Mouse (Mus musculus) liver, embryonic 15.5 days (tissue): ENCODE measurements around the gene Pacrg. TPM values are rescaled to one million over a fixed set of nuclear protein-coding genes. Genes with fewer than 3 reads are reported as not detected.

Source experiments
- ATAC-seq: fragments of 200-750 bp; cut with Nextera tagmentation; 2 replicates; pipeline ENCODE4 v1.8.0; 2017; ENCODE audit warnings: moderate number of reproducible peaks, mild to moderate bottlenecking, moderate library complexity; ENCODE audit not compliant: insufficient read depth
- H3K27ac ChIP-seq: fragments of 300-500 bp; sonication (generic); replicated peaks from 2 replicates; pipeline ENCODE4 v1.5.1; 2015; ENCODE audit warnings: mild to moderate bottlenecking, inconsistent platforms
- H3K27me3 ChIP-seq: fragments of 300-500 bp; sonication (generic); 2 replicates; pipeline ENCODE4 v1.6.1; 2015; ENCODE audit warnings: mild to moderate bottlenecking, inconsistent platforms
- H3K36me3 ChIP-seq: fragments of 300-500 bp; sonication (generic); replicated peaks from 2 replicates; pipeline ENCODE4 v1.6.1; 2015; ENCODE audit warnings: moderate library complexity, mild to moderate bottlenecking, inconsistent platforms
- H3K4me1 ChIP-seq: fragments of 300-500 bp; sonication (generic); replicated peaks from 2 replicates; pipeline ENCODE4 v1.6.1; 2015; ENCODE audit warnings: inconsistent platforms
- H3K4me2 ChIP-seq: fragments of 300-500 bp; sonication (generic); 2 replicates; pipeline ENCODE4 v1.6.1; 2015; ENCODE audit warnings: moderate library complexity, mild to moderate bottlenecking, inconsistent platforms
- H3K4me3 ChIP-seq: fragments of 300-500 bp; sonication (generic); replicated peaks from 2 replicates; pipeline ENCODE4 v1.5.1; 2015; ENCODE audit warnings: mild to moderate bottlenecking, inconsistent platforms
- H3K9ac ChIP-seq: fragments of 300-500 bp; sonication (generic); 2 replicates; pipeline ENCODE4 v1.6.1; 2015; ENCODE audit warnings: moderate library complexity, mild to moderate bottlenecking, inconsistent platforms
- H3K9me3 ChIP-seq: fragments of 300-500 bp; sonication (generic); replicated peaks from 2 replicates; pipeline ENCODE4 v1.6.1; 2016; ENCODE audit warnings: inconsistent platforms
- WGBS: fragments of 180-500 bp; shearing (Covaris S2); methylation state at CpG from one replicate; pipeline ENCODE4 v1.1.7; 2015; ENCODE audit warnings: mixed read lengths; ENCODE audit not compliant: insufficient replicate concordance; 5-methylcytosine and 5-hydroxymethylcytosine counted together
- polyA plus RNA-seq: library from polyadenylated mRNA; unstranded; fragments of >200 nt; fragmentation: Nextera tagmentation; extraction: Ambion mirVana; gene quantifications from 2 replicates; pipeline ENCODE4 v1.2.1, GENCODE M21; 2015

Pacrg gene
- polyA plus RNA-seq, 1 experiment from 2014 or later: not detected

GRCm38 (mm10) chr17:10791661-10792060 is 48.5 kb downstream of the Pacrg start:
- Histone ChIP-seq H3K9ac (no peak overlapping the region), H3K27me3 (no peaks in the 10 kb centered on the region), H3K4me2 (no peak overlapping the region), H3K4me3 (no peak overlapping the region), H3K9me3 (no peaks in the 10 kb centered on the region), H3K36me3 (no peaks in the 10 kb centered on the region), H3K27ac (no peak overlapping the region), H3K4me1 (no peaks in the 10 kb centered on the region)
- 52% methylated on average over 3 of the region's 3 CpGs for WGBS
- ATAC-seq: no peak

DNA sequence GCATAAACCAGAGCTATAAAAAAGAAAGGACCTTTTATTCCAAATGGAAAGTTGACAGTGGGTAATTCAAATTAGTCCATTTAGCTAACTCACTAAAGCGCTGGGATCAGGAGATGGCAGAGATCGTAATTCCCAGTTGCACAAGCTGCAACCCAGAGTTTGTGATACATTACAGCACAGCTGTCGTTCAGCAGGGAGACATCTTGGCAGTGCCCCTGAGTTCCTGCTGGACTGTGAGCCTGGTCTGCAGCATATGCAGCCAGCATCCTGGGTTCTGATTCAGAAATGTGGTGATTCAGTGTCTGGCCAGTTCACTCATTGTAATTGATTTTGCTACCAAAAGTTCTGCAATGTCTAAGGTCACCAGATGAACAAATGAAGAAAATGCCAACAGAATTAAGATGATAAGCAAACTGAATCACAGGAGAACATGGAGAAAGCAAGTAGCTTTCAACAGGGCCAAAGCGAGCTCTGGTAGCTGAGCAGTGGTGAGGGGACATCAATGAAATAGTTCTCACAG is 55.6 kb downstream of the Pacrg start:
- Histone ChIP-seq H3K4me3 (no peak overlapping the region), H3K9ac (no peak overlapping the region), H3K36me3 (no peaks in the 10 kb centered on the region), H3K4me2 (no peak overlapping the region), H3K27ac (no peak overlapping the region), H3K9me3 (no peaks in the 10 kb centered on the region), H3K4me1 (no peaks in the 10 kb centered on the region), H3K27me3 (no peaks in the 10 kb centered on the region)
- no peak for ATAC-seq
- 62% methylated on average over 4 of the region's 4 CpGs for WGBS

DNA sequence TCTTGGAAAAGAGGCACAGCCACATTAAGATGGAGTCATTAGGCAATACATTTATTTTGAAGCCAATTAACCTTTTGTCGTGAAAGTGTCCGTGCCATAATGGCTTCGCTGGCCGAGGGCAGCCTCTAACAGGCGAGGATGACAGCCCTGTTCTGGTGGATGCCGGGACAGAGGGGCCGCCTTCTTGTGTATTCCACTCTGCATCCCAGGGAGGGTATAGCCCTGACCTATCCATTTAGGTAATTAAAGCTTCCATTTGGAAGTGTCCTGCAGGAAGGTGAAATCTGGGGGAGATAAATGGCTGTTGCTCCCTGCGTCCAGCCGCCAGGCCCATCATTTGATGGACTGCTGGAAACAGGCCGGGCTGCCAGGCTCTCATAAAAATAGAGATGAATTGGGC is 63.6 kb downstream of the Pacrg start:
- no peak overlapping the region for H3K4me2 ChIP-seq
- no peaks in the 10 kb centered on the region for H3K27me3 ChIP-seq
- WGBS: 51% methylated on average over 10 of the region's 10 CpGs
- H3K36me3 ChIP-seq: no peaks in the 10 kb centered on the region
- H3K4me3 ChIP-seq: no peak overlapping the region
- no peak for ATAC-seq
- no peaks in the 10 kb centered on the region for H3K9me3 ChIP-seq
- no peaks in the 10 kb centered on the region for H3K4me1 ChIP-seq
- H3K27ac ChIP-seq: no peak overlapping the region
- no peak overlapping the region for H3K9ac ChIP-seq

- Histone ChIP-seq H3K9ac (no peak overlapping the region), H3K27me3 (no peaks in the 10 kb centered on the region), H3K27ac (no peak overlapping the region), H3K9me3 (no peaks in the 10 kb centered on the region), H3K36me3 (no peaks in the 10 kb centered on the region), H3K4me2 (no peak overlapping the region), H3K4me3 (no peak overlapping the region), H3K4me1 (no peaks in the 10 kb centered on the region)
- 45% methylated on average over 1 of the region's 1 CpGs for WGBS
- ATAC-seq: no peak
Observed at GRCm38 (mm10) chr17:10774468-10774867, 65.6 kb downstream of the Pacrg start.

- Histone ChIP-seq H3K9ac (no peak overlapping the region), H3K36me3 (no peaks in the 10 kb centered on the region), H3K4me1 (no peaks in the 10 kb centered on the region), H3K27me3 (no peaks in the 10 kb centered on the region), H3K4me2 (no peak overlapping the region), H3K4me3 (no peak overlapping the region), H3K9me3 (no peaks in the 10 kb centered on the region), H3K27ac (no peak overlapping the region)
- ATAC-seq: no peak
- 21% methylated on average over 3 of the region's 3 CpGs for WGBS
Observed at GRCm38 (mm10) chr17:10772207-10772606, 67.9 kb downstream of the Pacrg start.

GRCm38 (mm10) chr17:10769873-10770272 is 70.2 kb downstream of the Pacrg start:
- H3K4me1 ChIP-seq: no peaks in the 10 kb centered on the region
- H3K4me3 ChIP-seq: no peak overlapping the region
- H3K9ac ChIP-seq: no peak overlapping the region
- H3K4me2 ChIP-seq: no peak overlapping the region
- 55% methylated on average over 6 of the region's 6 CpGs for WGBS
- no peak for ATAC-seq
- H3K9me3 ChIP-seq: no peaks in the 10 kb centered on the region
- no peaks in the 10 kb centered on the region for H3K27me3 ChIP-seq
- no peak overlapping the region for H3K27ac ChIP-seq
- H3K36me3 ChIP-seq: no peaks in the 10 kb centered on the region

GRCm38 (mm10) chr17:10766735-10767406 is 73.2 kb downstream of the Pacrg start:
- Histone ChIP-seq H3K4me2 (no peak overlapping the region), H3K27me3 (no peaks in the 10 kb centered on the region), H3K4me3 (no peak overlapping the region), H3K27ac (no peak overlapping the region), H3K4me1 (no peaks in the 10 kb centered on the region), H3K9me3 (no peaks in the 10 kb centered on the region), H3K36me3 (no peaks in the 10 kb centered on the region), H3K9ac (no peak overlapping the region)
- no peak for ATAC-seq
- 48% methylated on average over 10 of the region's 10 CpGs for WGBS

- Histone ChIP-seq H3K4me3 (no peak overlapping the region), H3K4me2 (no peak overlapping the region), H3K27ac (no peak overlapping the region), H3K36me3 (no peaks in the 10 kb centered on the region), H3K4me1 (no peaks in the 10 kb centered on the region), H3K9me3 (no peaks in the 10 kb centered on the region), H3K9ac (no peak overlapping the region), H3K27me3 (no peaks in the 10 kb centered on the region)
- no peak for ATAC-seq
- 47% methylated on average over 1 of the region's 1 CpGs for WGBS
Observed at GRCm38 (mm10) chr17:10764343-10764742, 75.8 kb downstream of the Pacrg start.

DNA sequence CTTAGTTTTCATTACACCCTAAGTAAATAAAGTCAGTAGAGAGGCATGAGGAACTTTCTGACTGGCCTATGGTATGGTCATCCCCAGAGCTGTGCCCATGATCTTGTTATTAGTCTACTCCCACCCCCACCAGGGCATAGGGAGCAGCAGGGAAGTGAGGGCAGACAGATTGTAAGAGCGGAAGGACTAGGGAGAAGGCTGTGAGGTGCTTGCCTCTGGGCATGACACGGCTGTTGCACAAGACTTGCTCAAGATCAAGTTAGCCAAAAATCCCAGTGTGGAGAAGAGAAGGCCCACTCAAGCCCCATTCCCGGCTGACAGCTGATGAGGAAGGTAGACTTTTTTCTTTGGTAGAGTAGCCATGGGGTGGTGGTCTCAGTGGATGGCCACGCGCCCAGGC is 82.7 kb downstream of the Pacrg start:
- H3K27ac ChIP-seq: no peak overlapping the region
- 68% methylated on average over 5 of the region's 5 CpGs for WGBS
- no peaks in the 10 kb centered on the region for H3K9me3 ChIP-seq
- ATAC-seq: no peak
- no peak overlapping the region for H3K4me2 ChIP-seq
- H3K36me3 ChIP-seq: no peaks in the 10 kb centered on the region
- H3K4me3 ChIP-seq: no peak overlapping the region
- H3K4me1 ChIP-seq: no peaks in the 10 kb centered on the region
- no peaks in the 10 kb centered on the region for H3K27me3 ChIP-seq
- no peak overlapping the region for H3K9ac ChIP-seq

DNA sequence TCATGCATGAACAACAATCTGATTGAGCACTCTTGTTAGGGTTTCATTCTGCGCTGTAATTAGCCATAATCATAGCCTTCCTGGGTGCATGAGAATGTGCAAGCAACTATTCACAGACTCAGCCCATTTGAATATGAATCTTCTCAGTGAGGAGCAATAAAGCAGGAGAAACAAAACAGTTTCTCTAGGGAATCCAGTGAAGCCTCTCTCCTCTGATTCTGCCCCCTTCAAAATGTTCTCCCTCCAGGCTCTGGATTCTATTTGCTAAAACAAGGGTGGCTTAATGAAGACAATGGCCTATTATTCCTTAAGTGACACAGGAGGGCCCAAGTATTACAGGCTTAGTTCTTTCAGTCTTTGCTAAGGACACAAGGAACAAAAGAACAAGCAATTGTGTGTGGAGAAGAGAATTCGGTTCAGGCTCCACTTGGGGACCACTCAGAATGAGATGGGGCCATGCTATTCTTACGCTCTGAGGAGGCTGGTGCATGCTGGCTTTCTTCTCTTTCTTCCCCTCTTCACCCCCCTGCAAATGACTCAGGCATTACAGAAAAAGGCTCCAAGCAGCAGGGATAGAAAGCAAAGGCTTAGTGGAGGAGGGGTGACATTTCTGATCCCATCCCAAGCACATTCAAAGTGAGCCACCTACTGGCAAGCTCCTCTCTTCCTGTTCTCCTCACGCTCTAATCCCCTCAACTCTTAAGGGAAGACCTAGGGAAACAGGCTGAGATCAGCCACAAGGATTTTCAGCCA is 95.2 kb downstream of the Pacrg start:
- ATAC-seq: no peak
- Histone ChIP-seq H3K36me3 (no peaks in the 10 kb centered on the region), H3K9ac (no peak overlapping the region), H3K4me2 (no peak overlapping the region), H3K9me3 (no peaks in the 10 kb centered on the region), H3K27me3 (no peaks in the 10 kb centered on the region), H3K4me1 (no peaks in the 10 kb centered on the region), H3K4me3 (no peak overlapping the region), H3K27ac (no peak overlapping the region)
- 39% methylated on average over 4 of the region's 4 CpGs for WGBS

DNA sequence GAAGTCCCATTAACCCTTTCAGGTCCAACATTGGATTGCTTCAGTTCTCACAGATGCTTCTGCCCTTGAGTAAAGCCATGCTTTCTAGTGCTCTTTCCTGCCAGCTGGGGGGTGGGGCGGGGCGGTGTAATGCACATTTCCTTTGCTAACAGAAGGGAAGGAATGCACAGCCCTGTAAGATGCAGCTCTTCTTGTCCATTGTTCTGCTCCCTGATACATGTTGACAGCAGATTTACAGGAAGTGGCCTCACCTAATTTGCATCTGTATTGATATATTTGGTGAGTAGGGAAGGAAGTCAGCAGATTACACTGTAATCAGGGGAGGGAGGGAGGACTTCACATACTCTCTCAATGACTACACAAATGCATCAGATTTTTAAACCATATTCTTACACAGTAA is 100.0 kb downstream of the Pacrg start:
- Histone ChIP-seq H3K4me1 (peaks cover 5% of the 10 kb centered on the region; the same call in 1 of the 2 replicates), H3K27me3 (no peaks in the 10 kb centered on the region), H3K4me3 (no peak overlapping the region), H3K36me3 (no peaks in the 10 kb centered on the region), H3K4me2 (no peak overlapping the region), H3K27ac (no peak overlapping the region), H3K9me3 (no peaks in the 10 kb centered on the region), H3K9ac (no peak overlapping the region)
- peak; percentile 15; the same call in 1 of the 2 replicates for ATAC-seq
- 42% methylated on average over 2 of the region's 2 CpGs for WGBS
